Mouse (Mus musculus) kidney, embryonic 15.5 days (tissue): ENCODE measurements at regions not wholly inside any gene's neighbourhood (a gene's known extent, or its start where the extent isn't known, plus 50 kb on each side); places are given as distances from the start of the nearest gene placed in this dataset.

Source experiments
- ATAC-seq: fragments of 200-750 bp; cut with Nextera tagmentation; replicated peaks from 2 replicates; pipeline ENCODE4 v1.8.0; 2017; ENCODE audit warnings: moderate TSS enrichment; ENCODE audit not compliant: low FRiP score
- H3K27ac ChIP-seq: fragments of 300-500 bp; sonication (generic); 2 replicates; pipeline ENCODE4 v1.5.1; 2015; ENCODE audit warnings: mild to moderate bottlenecking, inconsistent platforms
- H3K27me3 ChIP-seq: fragments of 300-500 bp; sonication (generic); 2 replicates; pipeline ENCODE4 v1.6.1; 2015; ENCODE audit warnings: inconsistent platforms
- H3K36me3 ChIP-seq: fragments of 300-500 bp; sonication (generic); 2 replicates; pipeline ENCODE4 v1.6.1; 2015; ENCODE audit warnings: inconsistent platforms
- H3K4me1 ChIP-seq: fragments of 300-500 bp; sonication (generic); 2 replicates; pipeline ENCODE4 v1.6.1; 2015; ENCODE audit warnings: inconsistent platforms
- H3K4me2 ChIP-seq: fragments of 300-500 bp; sonication (generic); 2 replicates; pipeline ENCODE4 v1.6.1; 2015; ENCODE audit warnings: moderate library complexity, mild to moderate bottlenecking, inconsistent platforms
- H3K4me3 ChIP-seq: fragments of 300-500 bp; sonication (generic); replicated peaks from 2 replicates; pipeline ENCODE4 v1.5.1; 2015; ENCODE audit warnings: mild to moderate bottlenecking, inconsistent platforms
- H3K9ac ChIP-seq: fragments of 300-500 bp; sonication (generic); 2 replicates; pipeline ENCODE4 v1.6.1; 2015; ENCODE audit warnings: mild to moderate bottlenecking, inconsistent platforms
- H3K9me3 ChIP-seq: fragments of 300-500 bp; sonication (generic); replicated peaks from 2 replicates; pipeline ENCODE4 v1.6.1; 2016; ENCODE audit warnings: inconsistent platforms
- WGBS: fragments of 180-500 bp; shearing (Covaris S2); methylation state at CpG from one replicate; pipeline ENCODE4 v1.1.7; 2015; ENCODE audit warnings: mixed read lengths; 5-methylcytosine and 5-hydroxymethylcytosine counted together

DNA sequence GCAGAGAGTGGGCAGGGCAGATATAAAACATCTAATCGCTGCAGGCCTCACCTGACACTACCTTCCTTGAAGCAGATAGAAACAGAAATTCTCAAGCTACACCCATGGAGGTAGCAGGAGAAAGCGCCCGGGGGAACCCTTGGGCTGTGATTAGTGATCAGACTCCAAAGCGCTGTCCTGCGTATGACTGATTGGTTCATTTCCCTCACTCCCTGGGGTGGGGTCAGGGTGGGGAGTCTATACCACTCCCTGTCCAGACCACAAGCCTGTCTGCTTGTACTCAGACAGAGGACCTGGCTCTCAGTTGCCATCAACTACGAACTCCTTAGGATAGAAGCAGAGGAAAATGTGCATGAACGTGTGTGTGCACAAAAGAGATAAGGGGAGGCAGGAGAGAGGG is 77.7 kb downstream of the Gm826 start:
- H3K9ac ChIP-seq, result no peak overlapping the region
- no peak overlapping the region for H3K4me3 ChIP-seq
- H3K4me1 ChIP-seq, result no peaks in the 10 kb centered on the region
- no peaks in the 10 kb centered on the region for H3K9me3 ChIP-seq
- H3K27me3 ChIP-seq, result no peaks in the 10 kb centered on the region
- H3K36me3 ChIP-seq, result no peaks in the 10 kb centered on the region
- no peak for ATAC-seq
- no peak overlapping the region for H3K4me2 ChIP-seq
- WGBS, result 78% methylated on average over 7 of the region's 7 CpGs
- H3K27ac ChIP-seq, result no peak overlapping the region

DNA sequence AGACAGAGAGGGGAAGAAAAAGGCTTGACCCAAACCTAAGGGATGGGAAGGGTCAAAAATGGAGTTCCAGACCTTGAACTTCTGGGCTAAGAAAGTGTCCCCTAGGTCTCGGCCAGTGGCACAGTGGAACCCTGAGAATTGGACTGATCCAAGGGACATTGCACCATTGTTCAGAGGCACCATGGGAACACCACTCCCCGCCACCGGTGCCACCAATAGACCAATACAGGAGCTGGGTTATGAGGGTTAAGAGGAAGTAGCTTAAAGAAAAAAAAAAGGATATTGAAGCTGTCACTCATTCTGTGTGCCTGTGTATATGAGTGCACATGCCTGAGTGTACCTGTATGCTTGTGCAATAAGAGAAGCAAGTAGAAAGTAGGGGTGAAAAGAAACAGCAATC is 83.7 kb downstream of the Gm826 start:
- Histone ChIP-seq H3K4me3 (no peak overlapping the region), H3K27ac (no peak overlapping the region), H3K36me3 (no peaks in the 10 kb centered on the region), H3K9me3 (no peaks in the 10 kb centered on the region), H3K4me2 (no peak overlapping the region), H3K27me3 (0 out of 2 replicates have a peak, but pooled peaks cover 7% of the 10 kb centered on the region), H3K9ac (no peak overlapping the region), H3K4me1 (peaks cover 8% of the 10 kb centered on the region)
- no peak for ATAC-seq
- 95% methylated on average over 3 of the region's 3 CpGs for WGBS

DNA sequence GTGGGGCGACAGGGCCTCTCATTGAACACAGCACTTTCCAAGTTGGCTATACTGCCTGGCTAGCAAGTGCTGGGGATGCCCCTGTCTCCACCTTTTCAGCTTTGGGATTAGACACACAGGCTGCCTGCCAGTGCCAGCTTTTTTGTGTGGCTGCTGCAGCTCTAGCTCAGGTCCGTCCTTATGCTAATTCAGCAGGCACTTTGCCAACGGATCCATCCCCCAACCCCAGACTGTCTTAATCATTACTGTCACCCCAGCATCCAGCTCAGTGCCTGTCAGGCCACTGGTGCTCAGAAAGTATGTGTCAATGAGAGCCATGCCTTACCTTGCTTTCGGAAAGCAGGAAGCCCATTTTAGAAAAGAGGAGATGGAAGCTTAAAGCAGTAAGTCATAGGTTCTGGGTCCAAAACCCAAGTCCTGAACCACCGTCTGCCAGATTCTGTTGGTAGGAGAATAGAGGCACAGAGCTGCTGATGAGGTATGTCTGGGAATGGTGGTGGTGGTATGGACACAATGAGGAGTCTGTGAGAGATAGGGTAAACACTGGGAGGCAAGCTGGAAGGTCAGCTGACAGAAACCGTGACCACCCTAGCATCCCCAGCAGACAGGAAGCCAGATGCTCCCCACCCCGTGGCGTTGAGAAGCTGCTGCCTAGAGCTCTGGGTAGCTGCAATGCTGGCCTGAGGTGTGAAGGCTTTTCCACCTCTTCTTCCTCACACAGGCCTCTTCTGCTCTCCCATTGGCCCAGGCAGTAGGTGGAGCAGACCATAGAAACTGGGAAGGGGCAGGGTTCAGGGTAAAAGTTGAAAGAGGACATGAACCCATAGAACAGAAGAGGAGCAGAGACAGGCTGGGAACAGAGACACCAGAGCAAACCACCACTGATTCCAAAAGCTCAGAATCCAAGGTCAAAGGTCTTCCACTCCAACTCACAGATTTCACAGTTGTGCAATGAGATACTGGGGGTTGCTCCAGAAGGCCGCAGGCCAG is 84.6 kb downstream of the Gm826 start:
- no peaks in the 10 kb centered on the region for H3K36me3 ChIP-seq
- H3K27me3 ChIP-seq, result peaks cover 7% of the 10 kb centered on the region; the same call in 1 of the 2 replicates
- H3K4me3 ChIP-seq, result no peak overlapping the region
- H3K9me3 ChIP-seq, result no peaks in the 10 kb centered on the region
- H3K4me1 ChIP-seq, result peaks cover 12% of the 10 kb centered on the region
- 58% methylated on average over 9 of the region's 9 CpGs for WGBS
- no peak for ATAC-seq
- no peak overlapping the region for H3K27ac ChIP-seq
- H3K4me2 ChIP-seq, result no peak overlapping the region
- H3K9ac ChIP-seq, result no peak overlapping the region

GRCm38 (mm10) chr2:160247286-160247685 is 86.7 kb downstream of the Gm826 start:
- Histone ChIP-seq H3K27me3 (peaks cover 20% of the 10 kb centered on the region; the same call in 1 of the 2 replicates), H3K9me3 (no peaks in the 10 kb centered on the region), H3K9ac (no peak overlapping the region), H3K36me3 (no peaks in the 10 kb centered on the region), H3K4me2 (no peak overlapping the region), H3K4me3 (no peak overlapping the region), H3K4me1 (peaks cover 12% of the 10 kb centered on the region), H3K27ac (no peak overlapping the region)
- 87% methylated on average over 6 of the region's 6 CpGs for WGBS
- ATAC-seq, result no peak

GRCm38 (mm10) chr2:160246356-160246755 is 87.6 kb downstream of the Gm826 start:
- Histone ChIP-seq H3K4me1 (peaks cover 12% of the 10 kb centered on the region), H3K27me3 (peaks cover 20% of the 10 kb centered on the region; the same call in 1 of the 2 replicates), H3K4me2 (no peak overlapping the region), H3K27ac (no peak overlapping the region), H3K36me3 (no peaks in the 10 kb centered on the region), H3K9me3 (no peaks in the 10 kb centered on the region), H3K9ac (no peak overlapping the region), H3K4me3 (no peak overlapping the region)
- peak; percentile 38; the same call in 1 of the 2 replicates for ATAC-seq
- 35% methylated on average over 1 of the region's 1 CpGs for WGBS

DNA sequence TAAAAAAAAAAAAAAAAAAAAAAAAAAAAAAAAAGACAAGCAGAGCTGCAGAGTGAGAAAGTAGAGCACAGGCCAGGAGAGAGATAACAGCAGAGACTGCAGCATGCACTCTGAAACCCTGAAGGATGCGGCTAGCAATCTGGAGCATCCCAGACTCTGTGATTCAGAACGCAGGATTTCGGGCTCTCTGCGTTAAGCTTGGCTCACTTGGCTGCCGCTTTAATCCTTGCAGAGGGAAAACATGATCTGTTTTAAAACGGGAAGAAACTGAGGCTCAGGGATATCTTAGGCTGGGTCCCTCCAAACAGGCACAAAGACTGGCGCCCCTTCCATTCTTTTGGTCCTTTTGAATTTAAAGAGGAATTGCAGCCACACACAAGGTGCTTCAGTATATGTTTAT is 89.1 kb downstream of the Gm826 start:
- no peak overlapping the region for H3K4me2 ChIP-seq
- H3K27ac ChIP-seq, result no peak overlapping the region
- H3K9me3 ChIP-seq, result no peaks in the 10 kb centered on the region
- WGBS, result 20% methylated on average over 7 of the region's 7 CpGs
- peaks cover 23% of the 10 kb centered on the region for H3K4me1 ChIP-seq
- H3K4me3 ChIP-seq, result no peak overlapping the region
- no peak for ATAC-seq
- no peak overlapping the region for H3K9ac ChIP-seq
- peaks cover 20% of the 10 kb centered on the region; the same call in 1 of the 2 replicates for H3K27me3 ChIP-seq
- H3K36me3 ChIP-seq, result no peaks in the 10 kb centered on the region

DNA sequence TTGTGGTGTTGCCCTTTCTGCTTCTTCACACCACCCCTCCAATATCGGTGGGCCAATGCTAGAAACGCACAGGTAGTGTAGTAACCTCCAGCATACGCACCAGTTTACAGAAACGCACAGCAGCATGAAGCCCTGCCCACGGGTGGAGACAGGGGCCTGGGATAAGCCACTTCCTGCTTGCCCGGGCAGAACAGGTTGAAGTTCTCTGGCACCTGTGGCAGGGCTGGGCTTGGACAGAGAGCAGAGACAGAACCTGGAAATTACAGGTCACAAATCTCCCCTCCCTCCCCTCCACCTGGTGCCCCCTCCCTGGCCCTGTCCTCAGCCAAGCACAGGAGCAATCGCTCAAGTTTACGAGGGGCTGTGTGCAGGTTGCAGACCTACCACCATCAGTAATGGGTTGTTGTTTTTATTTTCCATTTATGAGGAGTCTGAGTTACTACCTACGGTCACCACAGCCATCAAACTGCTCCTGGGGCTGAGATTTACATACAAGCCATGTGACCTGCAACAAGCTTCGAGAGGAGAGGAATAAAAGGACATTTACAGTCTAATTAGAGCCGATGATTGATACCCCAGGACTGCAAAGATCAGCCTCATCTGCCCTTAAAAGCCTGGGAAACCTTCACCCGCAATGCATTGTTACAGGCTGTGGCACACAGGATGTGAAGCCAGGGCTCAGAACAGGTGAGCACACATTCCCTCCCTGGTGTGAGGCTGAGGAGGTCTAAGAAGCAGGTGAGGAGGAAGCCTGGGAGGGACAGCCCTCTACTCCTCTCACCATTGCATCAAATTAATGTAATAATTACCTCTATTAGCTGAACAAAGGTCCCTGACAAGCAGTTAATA is 93.2 kb downstream of the Gm826 start:
- H3K4me2 ChIP-seq, result no peak overlapping the region
- no peaks in the 10 kb centered on the region for H3K9me3 ChIP-seq
- H3K27me3 ChIP-seq, result peaks cover 18% of the 10 kb centered on the region; the same call in 1 of the 2 replicates
- H3K9ac ChIP-seq, result no peak overlapping the region
- peak; percentile 82 for ATAC-seq
- WGBS, result 22% methylated on average over 12 of the region's 12 CpGs
- no peak overlapping the region for H3K27ac ChIP-seq
- no peaks in the 10 kb centered on the region for H3K36me3 ChIP-seq
- H3K4me1 ChIP-seq, result peaks cover 15% of the 10 kb centered on the region
- H3K4me3 ChIP-seq, result no peak overlapping the region

DNA sequence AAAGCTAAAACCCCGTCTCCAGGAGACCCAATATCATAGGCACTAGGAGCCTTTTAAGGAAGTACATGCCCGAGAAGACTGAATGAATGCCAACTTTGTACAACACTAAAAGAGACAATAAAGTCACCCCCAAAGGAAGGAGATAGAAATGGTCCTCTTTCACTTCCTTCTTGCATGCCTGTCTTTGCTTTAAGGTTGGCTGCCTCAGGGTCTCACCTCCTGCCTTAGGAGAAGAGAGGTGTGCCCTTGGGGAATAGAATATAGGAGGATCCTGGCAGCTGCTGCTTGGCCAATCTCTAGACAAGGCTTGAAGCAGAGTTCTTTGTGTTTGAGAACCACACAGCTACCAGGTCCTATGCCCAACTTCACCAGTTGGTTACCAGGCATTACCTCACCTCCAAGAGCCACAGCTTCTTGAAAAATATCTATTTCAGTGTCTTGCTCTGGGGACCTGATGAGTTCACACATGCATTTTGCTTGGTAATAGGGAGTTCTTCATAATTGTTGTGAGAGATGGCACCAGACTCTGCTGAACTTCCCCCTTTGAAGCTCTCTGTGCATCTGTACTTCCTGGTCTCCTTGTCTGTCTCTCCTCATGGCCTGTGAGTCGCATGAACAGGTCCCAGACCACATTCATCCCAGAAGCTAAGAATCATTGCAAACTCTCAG is 96.4 kb downstream of the Gm826 start:
- Histone ChIP-seq H3K27me3 (peaks cover 7% of the 10 kb centered on the region; the same call in 1 of the 2 replicates), H3K9ac (no peak overlapping the region), H3K4me1 (peaks cover 11% of the 10 kb centered on the region), H3K36me3 (no peaks in the 10 kb centered on the region), H3K27ac (no peak overlapping the region), H3K4me3 (no peak overlapping the region), H3K9me3 (no peaks in the 10 kb centered on the region), H3K4me2 (no peak overlapping the region)
- no peak for ATAC-seq
- WGBS, result 84% methylated on average over 3 of the region's 3 CpGs

DNA sequence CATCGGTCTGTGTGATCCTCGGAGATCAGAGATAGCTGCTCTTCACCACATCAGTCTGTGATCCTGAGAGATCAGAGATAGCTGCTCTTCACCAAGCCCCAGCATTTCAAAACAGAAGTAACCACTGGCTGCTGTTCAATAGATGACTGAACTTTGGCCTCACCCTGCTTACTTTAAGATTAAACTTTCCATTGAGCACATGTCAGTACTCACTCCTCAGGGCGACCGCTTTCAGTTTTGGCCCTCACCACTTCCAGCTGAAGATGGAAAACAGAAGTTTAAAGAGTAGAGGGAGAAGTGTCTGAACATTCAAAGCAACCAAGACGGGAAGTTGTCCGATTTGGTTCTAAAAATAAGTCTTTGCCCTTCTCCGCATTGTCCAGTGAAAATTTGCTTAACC is 97.2 kb downstream of the Gm826 start:
- no peak for ATAC-seq
- Histone ChIP-seq H3K4me2 (no peak overlapping the region), H3K27ac (no peak overlapping the region), H3K36me3 (no peaks in the 10 kb centered on the region), H3K4me1 (peaks cover 11% of the 10 kb centered on the region), H3K4me3 (no peak overlapping the region), H3K9ac (no peak overlapping the region), H3K27me3 (peaks cover 7% of the 10 kb centered on the region; the same call in 1 of the 2 replicates), H3K9me3 (no peaks in the 10 kb centered on the region)
- 77% methylated on average over 7 of the region's 7 CpGs for WGBS

DNA sequence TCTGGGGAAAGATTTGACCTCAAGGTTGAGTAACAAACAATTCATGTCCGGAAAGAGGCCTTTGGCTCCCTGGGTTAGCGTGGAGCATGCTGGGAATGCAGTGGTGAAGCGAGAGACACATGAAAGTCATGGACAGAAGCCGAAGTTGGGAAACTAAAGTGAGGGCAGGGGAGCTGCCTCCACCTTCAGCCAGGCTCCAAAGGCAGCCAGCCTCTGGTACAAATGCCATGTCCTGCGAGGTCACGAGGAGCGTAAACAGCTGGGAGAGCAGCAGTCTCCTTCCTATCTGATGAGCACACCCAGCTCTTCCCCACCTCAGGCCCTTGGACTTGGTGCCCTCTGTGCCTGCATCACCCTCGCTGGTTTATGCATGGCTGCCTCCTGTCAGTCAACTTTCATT is 103.2 kb downstream of the Gm826 start:
- no peaks in the 10 kb centered on the region for H3K9me3 ChIP-seq
- 63% methylated on average over 8 of the region's 8 CpGs for WGBS
- H3K27me3 ChIP-seq, result peaks cover 3% of the 10 kb centered on the region; the same call in 1 of the 2 replicates
- no peak overlapping the region for H3K4me3 ChIP-seq
- no peak overlapping the region for H3K4me2 ChIP-seq
- 0 out of 2 replicates have a peak, but pooled peaks cover 4% of the 10 kb centered on the region for H3K4me1 ChIP-seq
- H3K36me3 ChIP-seq, result no peaks in the 10 kb centered on the region
- no peak for ATAC-seq
- no peak overlapping the region for H3K27ac ChIP-seq
- H3K9ac ChIP-seq, result no peak overlapping the region

DNA sequence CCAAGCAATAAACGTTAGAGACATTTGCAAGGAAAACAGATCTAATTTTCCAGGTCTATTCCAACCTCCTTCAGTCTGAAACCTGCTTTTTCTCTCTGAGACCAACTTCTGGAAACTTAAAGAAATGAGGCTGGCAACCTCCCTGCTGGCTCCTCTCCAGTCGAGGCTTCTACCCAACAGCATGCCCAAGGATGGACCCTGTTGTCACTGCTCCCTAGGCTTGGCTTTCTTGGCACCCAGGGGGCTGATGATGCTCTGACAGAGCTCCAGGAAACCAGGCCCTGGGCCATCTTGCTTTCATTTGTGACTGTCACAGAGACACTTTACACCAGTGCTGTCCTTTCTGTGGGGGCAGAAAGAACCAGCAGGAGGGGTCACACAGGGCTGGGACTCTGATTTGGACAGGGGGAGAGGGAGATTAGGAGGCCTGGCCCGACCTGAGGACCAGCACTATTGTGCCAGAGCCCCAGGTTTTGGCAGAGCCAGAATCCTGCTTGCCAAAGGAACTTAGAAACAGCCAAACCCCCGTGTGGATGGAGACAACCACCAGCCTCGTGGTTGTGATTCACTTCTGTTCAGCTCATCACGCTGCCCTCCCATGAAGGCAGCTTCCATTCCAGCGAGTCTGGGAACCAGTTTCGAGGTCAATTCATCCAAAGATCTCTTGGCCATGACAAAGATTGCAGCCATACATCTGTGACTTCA is 105.5 kb downstream of the Gm826 start:
- Histone ChIP-seq H3K27me3 (0 out of 2 replicates have a peak, but pooled peaks cover under 1% of the 10 kb centered on the region), H3K4me2 (no peak overlapping the region), H3K9me3 (no peaks in the 10 kb centered on the region), H3K27ac (no peak overlapping the region), H3K4me1 (0 out of 2 replicates have a peak, but pooled peaks cover 6% of the 10 kb centered on the region), H3K36me3 (no peaks in the 10 kb centered on the region), H3K9ac (no peak overlapping the region), H3K4me3 (no peak overlapping the region)
- WGBS, result 75% methylated on average over 8 of the region's 8 CpGs
- ATAC-seq, result no peak
